Mouse (Mus musculus) cerebellum, postnatal 36 days (tissue): ENCODE measurements at regions not wholly inside any gene's neighbourhood (a gene's known extent, or its start where the extent isn't known, plus 50 kb on each side); places are given as distances from the start of the nearest gene placed in this dataset.

Experiments used
- DNase-seq, 2 experiments: peaks; one replicate each; pipeline ENCODE4 v3.0.0; 2021 to 2022; ENCODE audit warnings: mixed read lengths in 2 of 2

DNA sequence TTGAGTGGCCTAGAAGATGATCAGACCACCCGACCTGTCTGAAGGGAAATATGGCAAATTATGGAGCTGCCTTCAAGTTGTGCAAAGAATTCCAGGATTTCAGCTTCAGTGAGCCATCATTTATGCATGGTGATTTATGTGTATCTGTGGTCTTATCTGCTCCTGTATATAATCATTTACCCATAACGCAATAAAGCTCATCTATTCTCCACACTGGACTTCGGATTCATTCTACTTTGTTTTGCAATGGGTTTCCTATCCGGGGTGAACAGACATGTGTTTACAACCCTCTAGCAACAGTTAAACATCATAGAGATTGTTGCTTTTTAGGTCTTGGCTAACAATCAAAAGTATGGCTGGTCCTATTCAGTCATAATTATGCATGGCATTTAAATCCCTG is 145.1 kb downstream of the Pcdh10 start:
- no peak for DNase-seq

DNA sequence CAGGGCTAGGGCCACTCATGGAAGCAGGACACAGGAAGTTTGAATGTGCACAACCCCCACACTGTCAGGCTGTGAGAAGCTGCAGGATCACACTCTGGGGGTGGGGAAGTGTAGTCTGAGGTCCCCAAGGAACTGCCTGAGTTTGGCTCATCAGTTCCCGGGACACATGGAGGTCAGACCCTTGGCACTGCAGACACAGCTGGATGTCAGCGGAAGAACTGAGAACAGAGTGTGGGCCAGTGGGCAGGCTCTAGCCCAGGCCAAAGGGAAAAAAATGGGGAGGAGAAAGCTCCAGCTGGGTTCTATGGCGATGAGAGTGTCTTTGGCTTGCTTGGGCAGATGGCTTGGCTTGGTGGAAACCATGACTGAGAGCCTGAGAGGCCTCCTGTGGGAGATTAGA is 168.9 kb downstream of the Pcdh10 start:
- DNase-seq, result no peak

DNA sequence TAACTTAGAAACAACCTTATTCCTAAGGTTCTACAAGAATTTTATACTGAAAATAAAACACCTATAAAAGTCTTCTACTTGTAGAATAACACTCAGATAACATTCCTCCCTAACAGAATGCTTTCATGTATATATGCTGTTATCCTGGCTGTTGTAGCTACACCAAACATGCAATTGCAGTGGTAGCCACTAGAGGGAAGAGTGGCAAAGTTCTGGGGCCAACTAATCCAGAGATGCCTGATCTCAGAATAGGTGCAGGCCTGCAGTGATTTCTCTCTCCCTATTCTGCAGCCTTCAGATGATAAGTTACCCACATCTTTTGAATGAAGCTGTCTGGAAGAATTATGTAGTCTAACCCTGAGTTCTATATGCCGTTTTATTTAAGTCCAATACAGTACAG is 177.5 kb downstream of the Pcdh10 start:
- peak; percentile 31 to 52 for DNase-seq

DNA sequence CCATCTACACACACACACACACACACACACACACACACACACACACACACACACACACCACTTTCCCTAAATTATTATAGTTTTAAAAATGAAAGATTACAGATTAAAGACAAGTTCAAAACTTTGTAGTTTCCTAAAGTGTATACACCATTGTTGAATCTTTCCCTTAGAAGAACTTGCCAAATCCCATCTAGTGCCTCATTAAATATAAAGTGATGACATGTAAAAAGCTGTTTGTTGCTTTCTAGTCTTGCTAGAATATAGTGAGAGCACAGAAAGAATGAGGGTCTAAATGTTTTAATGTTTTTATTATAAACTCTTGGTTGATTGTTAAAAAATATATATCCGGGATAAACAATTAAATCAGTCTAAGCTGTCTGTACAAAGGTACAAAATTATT is 194.8 kb downstream of the Pcdh10 start:
- no peak for DNase-seq

DNA sequence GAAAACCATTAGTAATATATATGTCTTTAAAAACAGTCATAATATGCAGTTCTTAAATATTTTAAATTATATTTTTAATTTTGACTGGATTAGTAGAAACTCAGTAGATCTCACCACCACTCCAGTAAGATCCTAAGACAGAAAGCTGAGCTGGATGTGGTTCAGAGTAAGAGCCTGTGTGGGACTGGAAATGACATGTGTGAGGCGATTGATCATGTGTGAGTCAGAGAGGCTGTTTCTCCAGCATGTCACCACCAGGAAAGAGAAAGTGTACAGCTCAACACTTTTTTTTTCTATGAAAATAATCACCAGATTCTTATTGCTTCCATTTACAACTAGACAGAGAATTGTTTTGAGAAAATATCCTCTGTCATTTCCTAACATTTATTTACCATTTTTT is 198.8 kb downstream of the Pcdh10 start:
- no peak for DNase-seq

DNA sequence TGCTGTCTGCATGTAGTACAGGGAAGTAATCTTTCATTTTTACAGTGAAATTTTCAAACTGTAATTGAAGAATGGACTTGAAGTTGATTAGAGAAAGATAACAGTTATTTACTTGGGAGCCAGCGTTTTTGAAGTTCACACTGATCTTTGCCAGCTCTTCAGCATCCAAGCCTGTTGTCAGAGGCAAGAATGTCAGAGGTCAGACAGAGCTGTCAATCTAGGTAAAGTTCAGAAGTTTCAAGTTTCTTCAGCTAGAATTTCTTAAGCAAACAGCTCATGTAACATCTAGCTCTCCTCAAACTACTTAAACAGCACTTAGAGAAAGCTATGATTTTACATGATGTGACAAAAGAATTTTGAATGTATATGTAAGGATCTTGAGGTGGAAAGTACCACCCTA is 215.4 kb downstream of the Pcdh10 start:
- no peak for DNase-seq

DNA sequence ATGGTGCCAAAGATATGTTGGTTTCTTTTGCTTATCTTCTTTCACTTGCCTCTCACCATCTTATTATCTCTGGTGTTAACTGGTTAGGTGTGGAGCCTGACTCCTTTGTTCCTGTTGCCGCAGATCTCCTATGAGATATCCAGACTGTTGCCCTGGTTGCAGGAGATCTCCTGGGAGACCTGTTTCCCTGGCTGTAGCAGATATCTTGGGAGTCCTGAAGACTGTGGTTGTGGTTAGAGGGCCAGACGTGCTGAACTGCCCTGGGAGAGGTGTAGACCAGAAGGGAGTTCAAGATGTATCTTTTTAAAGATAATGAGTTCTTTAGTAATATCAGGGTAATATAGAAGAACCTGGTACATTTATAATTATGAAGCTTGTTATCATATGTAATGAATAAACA is 224.1 kb downstream of the Pcdh10 start:
- no peak for DNase-seq

DNA sequence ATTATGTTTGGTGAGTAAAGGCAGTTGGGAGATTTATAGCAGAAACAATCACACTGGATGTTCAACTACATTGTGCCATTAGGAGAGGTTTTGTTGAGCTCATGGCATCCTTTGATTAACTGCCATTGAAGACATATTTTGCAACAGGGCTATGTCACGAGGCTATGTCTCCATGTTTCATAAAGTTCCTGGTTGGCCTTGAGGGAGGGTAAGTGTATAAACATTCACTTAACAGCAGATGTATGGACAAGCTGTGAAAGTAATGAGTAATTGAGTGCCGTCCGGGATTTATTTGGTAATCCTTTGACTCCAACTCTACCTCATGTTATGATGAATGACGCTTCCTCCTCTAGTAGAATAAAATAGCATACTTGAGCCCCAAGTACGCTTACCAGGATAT is 225.0 kb downstream of the Pcdh10 start:
- no peak for DNase-seq

DNA sequence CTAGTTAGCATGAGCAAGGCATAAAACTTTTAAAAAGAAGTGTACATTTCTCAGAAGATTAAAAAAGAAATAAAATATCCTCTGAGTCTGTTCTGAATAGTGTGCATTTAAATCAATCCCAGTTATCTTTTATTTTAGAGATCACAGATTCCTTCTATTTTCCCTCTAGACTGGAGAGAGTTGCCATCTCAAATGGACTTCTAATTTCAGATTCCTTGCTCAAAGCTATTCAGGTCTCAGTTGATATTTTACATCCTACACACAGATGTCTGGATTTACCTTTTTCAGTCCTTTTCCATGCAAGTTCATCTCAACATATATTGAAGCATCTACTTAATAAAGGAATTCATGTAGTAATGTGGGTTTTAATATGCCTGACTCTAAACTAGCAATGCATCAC is 242.5 kb downstream of the Pcdh10 start:
- DNase-seq, result no peak

DNA sequence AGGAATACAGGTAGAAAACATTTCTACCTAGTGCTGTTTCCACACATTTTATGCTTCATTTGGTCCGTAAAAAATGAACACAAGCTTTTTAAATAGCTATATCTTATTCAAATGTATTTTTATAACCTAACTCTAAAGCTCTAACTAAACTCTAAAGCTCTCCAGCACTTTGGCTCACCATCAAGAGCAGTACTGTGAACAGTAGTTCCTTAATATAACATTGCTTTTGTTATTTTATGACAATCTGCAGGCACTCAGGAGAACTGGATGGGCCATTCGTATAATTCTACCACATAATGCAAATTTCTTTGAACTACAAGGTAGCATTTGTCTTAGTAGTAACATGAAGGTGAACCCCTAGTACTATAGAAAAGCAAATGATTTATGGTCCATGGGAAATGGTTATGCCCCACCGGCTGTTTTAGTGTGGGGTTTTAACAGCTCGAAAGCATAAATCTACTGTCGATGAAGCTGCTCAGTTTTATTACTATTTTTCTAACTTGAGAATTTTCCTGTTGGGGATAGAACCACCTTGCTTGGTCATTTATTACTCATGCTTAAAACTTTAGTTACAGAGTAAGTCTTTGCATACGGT is 267.8 kb downstream of the Pcdh10 start:
- DNase-seq, result no peak

DNA sequence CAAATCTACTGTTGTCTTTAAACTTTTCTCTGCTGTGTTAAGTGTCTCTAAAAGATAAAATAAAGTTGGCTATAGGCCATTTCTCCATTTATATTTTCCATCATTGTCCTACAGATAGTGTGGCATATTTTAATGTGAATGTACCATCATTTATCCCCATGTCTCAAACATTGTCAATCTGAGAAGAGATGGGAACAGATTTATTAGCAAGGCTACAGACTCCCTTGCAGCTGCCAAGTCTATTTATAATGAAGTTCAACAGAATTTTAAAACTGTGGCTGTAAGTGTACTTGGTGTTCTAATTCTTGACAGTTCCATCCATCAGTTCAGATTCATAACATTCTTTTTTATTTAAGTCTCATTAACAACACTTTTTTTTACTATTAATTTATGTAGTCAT is 271.2 kb downstream of the Pcdh10 start:
- DNase-seq, result no peak

DNA sequence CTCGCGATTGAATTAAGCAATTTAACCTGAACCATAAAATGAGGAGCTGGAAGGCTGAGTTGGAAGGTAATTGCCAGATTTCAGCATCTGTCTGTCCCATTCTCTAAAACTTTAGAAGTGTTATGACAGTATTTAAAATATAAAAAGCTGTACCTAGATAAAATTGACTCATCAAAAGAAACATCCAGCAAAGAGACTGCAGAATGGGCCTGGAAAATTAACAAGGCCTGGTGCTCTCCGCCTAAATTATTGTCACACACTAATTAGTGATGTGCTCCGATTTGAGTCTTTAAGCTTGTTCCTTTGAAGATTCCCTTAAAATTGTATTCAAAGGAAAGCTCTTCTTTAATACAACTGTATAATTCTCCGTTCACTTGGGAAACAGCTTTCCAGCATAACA is 278.8 kb downstream of the Pcdh10 start:
- no peak for DNase-seq

DNA sequence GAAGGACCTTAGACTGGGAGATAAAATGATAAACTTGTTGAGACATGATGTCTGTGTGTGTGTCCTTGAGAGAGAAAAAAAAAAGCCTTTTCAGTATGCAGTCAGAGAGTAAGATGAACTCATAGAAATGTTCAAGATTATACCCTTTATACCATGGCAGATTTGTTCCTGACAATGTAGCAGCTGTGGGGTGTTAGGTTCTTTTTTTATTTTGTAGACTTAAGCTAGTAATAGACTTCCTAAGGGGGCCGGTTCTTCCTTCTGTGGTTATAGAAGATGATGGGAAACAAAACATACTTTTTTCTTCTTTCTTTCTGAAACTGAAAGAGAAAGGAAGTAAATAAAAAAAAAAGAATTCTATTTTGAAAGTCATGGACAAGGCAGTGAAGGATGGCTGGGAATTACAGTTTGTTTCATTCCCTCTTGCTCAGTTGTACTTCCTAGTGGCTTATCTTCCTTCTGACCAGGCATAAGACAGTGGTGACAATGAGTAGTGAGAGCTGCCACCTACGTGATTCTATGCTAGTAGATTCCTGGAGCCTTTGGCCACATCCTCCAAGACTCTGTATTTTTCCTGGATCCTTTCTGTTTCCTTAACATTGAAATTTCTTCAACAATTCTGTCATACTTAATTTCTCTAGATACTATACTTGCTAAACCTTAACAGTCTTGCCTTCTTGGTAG is 280.0 kb downstream of the Pcdh10 start:
- no peak for DNase-seq

DNA sequence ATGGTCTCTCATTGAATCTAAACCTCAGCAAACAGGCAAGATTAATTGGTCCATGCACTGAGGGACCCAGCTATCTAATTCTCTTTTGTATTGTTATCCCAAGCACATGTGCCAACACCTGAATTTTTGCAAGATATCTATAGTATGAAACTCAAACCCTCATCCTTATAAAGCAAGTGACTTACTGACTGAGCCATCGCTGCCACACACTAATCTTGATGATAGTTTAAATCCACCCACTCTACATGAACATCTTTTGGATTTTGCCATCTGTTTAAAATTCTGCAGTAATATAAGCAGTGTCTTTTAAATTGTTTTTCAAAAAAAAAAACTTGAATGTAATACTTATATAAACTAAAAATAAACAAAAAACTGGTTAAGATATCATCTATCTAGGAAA is 280.9 kb downstream of the Pcdh10 start:
- no peak for DNase-seq

DNA sequence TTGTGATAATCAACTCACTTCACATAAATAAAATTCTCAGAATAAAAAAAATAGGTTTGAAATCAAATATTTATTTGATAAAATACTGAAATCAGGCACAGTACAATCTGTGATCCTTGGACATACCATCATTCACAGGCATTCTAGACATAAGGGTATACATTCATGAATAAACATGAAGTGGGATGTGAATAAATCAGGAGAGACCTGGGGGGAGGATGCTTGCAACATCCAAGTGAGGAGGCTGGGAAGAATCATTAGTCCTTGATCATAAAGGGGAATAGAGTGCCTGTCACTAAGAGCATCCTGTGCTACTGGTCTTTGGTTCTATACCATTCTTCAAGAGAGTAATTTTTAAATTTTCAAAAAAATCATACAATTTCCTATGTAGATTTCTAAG is 292.2 kb downstream of the Pcdh10 start:
- DNase-seq, result no peak

DNA sequence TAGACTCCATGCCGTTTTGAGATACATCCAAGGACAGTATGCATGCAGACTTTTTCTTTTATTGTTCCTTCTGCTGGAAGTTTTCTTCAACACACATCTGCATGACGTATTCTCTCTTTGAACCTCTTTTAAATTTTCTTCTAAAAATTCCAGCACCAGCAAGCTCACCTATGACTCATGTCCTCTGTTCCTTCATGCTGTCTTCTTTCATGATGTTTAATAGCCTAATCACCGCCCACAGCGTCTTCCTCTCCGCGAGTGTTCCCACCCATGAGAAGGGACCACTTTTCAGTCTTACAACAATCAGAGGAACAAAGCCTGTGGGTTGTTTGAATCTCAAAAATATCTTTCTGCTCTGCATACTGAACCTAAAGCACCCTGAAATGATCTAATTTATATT is 299.5 kb downstream of the Pcdh10 start:
- no peak for DNase-seq

DNA sequence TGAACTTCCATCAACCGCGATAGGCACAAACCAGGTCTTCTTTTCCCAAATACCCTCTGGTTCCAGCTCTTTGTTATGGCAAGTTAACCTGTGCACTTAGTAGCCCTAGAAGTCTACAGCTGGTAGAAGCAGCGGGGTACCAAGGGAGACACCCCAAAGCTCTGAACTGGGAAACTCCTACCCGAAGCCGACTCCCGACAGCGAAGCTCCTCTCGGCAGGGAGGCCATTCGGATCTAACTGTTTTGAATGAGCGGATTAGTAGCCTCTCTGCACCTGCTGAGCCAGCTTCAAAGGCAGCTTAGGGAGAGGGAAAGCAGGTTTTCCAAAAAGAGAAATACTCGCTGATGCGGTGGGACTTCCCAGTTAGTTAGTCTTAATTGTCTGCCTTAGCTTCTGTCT is 303.2 kb downstream of the Pcdh10 start:
- no peak for DNase-seq

DNA sequence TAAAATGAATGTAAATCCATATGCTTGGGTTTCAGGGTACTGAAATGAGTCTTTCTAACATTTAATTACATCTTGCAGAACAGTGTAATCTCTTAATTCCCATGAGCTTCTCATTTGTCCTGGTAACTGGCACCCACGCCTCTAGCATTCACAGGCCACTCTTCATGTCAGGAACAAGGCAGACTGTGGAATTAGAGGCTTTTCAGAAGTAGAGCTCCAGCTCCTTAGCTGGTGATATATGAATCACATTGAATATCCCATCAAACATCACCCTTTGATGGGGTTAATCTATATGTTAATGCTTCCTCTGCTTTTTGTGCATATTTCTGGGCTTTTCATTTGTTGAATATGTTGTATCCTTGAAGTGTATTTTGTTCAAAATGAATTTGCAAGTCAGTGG is 329.7 kb downstream of the Pcdh10 start:
- no peak for DNase-seq
